Mouse (Mus musculus) hindbrain, embryonic 12.5 days (tissue): ENCODE data around the gene Fhl4. TPM values are rescaled to one million over a fixed set of nuclear protein-coding genes. Genes with fewer than 3 reads are reported as not detected.

Source experiments
- ATAC-seq: fragments of 200-750 bp; cut with Nextera tagmentation; 2 replicates; pipeline ENCODE4 v1.8.0; 2017; ENCODE audit warnings: moderate TSS enrichment; ENCODE audit not compliant: low FRiP score
- H3K27ac ChIP-seq: fragments of 300-500 bp; sonication (generic); 2 replicates; pipeline ENCODE4 v1.5.1; 2016; ENCODE audit warnings: mild to moderate bottlenecking
- H3K27me3 ChIP-seq: fragments of 300-500 bp; sonication (generic); 2 replicates; pipeline ENCODE4 v1.6.1; 2016; ENCODE audit warnings: mild to moderate bottlenecking
- H3K36me3 ChIP-seq: fragments of 300-500 bp; sonication (generic); 2 replicates; pipeline ENCODE4 v1.6.1; 2016; ENCODE audit warnings: mild to moderate bottlenecking
- H3K4me1 ChIP-seq: fragments of 300-500 bp; sonication (generic); 2 replicates; pipeline ENCODE4 v1.6.1; 2016
- H3K4me2 ChIP-seq: fragments of 300-500 bp; sonication (generic); replicated peaks from 2 replicates; pipeline ENCODE4 v1.6.1; 2016; ENCODE audit warnings: mild to moderate bottlenecking
- H3K4me3 ChIP-seq: fragments of 300-500 bp; sonication (generic); 2 replicates; pipeline ENCODE4 v1.5.1; 2016; ENCODE audit warnings: mild to moderate bottlenecking
- H3K9ac ChIP-seq: fragments of 300-500 bp; sonication (generic); 2 replicates; pipeline ENCODE4 v1.6.1; 2016; ENCODE audit warnings: mild to moderate bottlenecking, moderate library complexity
- H3K9me3 ChIP-seq: fragments of 300-500 bp; sonication (generic); replicated peaks from 2 replicates; pipeline ENCODE4 v1.6.1; 2016; ENCODE audit warnings: mild to moderate bottlenecking
- WGBS: fragments of 180-500 bp; shearing (Covaris S2); methylation state at CpG from one replicate; pipeline ENCODE4 v1.1.7; 2016; 5-methylcytosine and 5-hydroxymethylcytosine counted together
- polyA plus RNA-seq: library from polyadenylated mRNA; unstranded; fragments of >200 nt; fragmentation: Nextera tagmentation; extraction: Ambion mirVana; gene quantifications from 2 replicates; pipeline ENCODE4 v1.2.1, GENCODE M21; 2016

Gene Fhl4
- polyA plus RNA-seq, 1 experiment from 2014 or later, result 1.2 TPM

DNA sequence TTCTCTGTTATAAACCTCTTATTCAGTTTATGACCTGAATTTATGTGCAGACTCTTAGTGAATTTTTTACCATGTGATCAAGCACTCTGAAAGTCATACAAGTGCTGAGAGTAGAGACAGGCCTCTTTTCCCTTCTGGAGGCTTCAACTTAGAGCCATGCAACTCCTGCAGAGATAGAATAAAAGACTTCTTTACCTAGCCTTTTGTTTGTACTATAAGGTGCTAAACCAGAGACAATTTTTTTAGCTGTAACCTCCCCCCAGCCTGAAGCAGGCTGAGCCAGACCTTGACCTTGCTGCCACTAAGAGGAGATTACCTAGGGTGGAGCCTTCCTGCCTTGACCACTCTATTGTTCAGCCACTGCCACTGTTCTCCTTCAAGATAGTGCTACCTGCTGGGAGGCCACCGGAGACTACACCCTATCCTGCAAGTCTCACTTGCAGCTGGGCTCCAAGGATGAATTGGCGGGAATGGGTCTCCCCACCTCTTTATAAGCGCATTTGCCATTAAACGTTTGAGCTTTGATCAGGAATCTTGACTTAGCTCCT lies 30.6 kb downstream of the Fhl4 start:
- H3K9ac ChIP-seq, result no peak overlapping the region
- no peak overlapping the region for H3K4me2 ChIP-seq
- H3K4me1 ChIP-seq, result no peaks in the 10 kb centered on the region
- no peaks in the 10 kb centered on the region for H3K36me3 ChIP-seq
- H3K27ac ChIP-seq, result no peak overlapping the region
- H3K9me3 ChIP-seq, result no peaks in the 10 kb centered on the region
- H3K27me3 ChIP-seq, result no peaks in the 10 kb centered on the region
- H3K4me3 ChIP-seq, result no peak overlapping the region
- 57% methylated on average over 4 of the region's 4 CpGs for WGBS
- ATAC-seq, result no peak

DNA sequence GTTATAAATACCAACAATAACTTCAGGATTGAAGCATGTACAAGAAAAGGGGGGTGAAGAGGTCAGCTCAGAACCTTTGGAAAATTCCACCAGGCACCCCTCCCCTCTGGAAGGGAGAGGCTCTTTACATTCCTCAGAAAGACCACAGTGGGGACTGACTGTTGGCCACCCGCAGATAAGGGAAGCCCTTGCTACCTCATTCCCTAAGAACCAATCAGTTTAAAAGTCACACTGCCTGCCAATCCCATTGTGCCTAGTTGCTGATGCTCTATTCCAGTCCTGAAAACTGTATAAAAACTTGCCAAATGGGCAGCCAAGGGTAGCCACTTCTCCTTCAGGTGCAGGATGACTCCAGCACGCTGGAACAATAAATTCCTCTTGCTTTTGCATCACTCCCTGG lies 47.4 kb downstream of the Fhl4 start:
- no peaks in the 10 kb centered on the region for H3K27me3 ChIP-seq
- no peak overlapping the region for H3K9ac ChIP-seq
- no peak overlapping the region for H3K27ac ChIP-seq
- no peak overlapping the region for H3K4me3 ChIP-seq
- no peak overlapping the region for H3K4me2 ChIP-seq
- no peaks in the 10 kb centered on the region for H3K9me3 ChIP-seq
- 93% methylated on average over 2 of the region's 2 CpGs for WGBS
- H3K4me1 ChIP-seq, result no peaks in the 10 kb centered on the region
- ATAC-seq, result no peak
- H3K36me3 ChIP-seq, result no peaks in the 10 kb centered on the region

DNA sequence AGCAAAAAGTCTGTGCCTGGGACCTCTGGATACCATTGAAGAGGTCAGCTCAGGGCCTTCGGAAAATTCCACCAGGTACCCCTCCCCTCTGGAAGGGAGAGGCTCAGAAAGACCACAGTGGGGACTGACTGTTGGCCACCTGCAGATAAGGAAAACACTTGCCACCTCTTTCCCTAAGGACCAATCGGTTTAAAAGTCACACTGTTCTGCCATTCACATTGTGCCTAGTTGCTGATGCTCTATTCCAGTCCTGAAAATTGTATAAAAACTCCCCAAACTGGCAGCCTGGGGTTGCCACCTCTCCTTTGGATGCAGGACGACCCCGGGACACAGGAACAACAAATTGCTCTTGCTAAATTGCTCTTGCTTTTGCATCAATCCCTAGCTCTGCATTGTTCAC lies 49.8 kb downstream of the Fhl4 start:
- Histone ChIP-seq H3K4me1 (no peaks in the 10 kb centered on the region), H3K9me3 (0 out of 2 replicates have a peak, but pooled peaks cover 3% of the 10 kb centered on the region), H3K9ac (no peak overlapping the region), H3K27ac (no peak overlapping the region), H3K4me2 (no peak overlapping the region), H3K4me3 (no peak overlapping the region), H3K36me3 (no peaks in the 10 kb centered on the region), H3K27me3 (no peaks in the 10 kb centered on the region)
- no peak for ATAC-seq
- WGBS, result 24% methylated on average over 4 of the region's 4 CpGs

DNA sequence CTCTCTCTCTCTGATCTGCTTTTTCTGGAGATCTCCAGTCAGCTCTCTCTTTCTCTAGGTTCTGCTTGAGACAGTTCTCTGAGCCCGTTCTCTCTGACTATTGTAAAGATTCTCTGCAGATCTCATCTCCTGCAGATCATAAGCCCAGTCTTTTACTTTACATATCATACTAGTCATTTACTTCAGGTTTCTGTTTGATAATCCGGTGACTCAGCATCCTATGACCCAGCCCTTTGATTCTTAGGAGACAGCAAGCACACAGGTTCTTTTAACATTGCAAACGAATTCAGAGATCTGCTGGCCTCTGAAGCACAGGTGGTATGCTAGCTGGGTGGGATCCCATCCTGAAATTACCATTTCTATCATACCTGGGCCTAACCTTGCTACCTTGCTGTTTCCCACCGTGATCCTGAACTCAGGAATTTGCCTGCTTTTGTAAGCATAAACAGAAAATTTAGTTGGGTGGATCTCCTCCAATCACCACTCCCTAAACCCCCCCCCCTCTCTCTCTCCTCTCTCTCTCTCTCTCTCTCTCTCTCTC lies 51.6 kb downstream of the Fhl4 start:
- H3K27me3 ChIP-seq, result peaks cover 5% of the 10 kb centered on the region
- H3K27ac ChIP-seq, result no peak overlapping the region
- WGBS, result 54% methylated on average over 4 of the region's 4 CpGs
- ATAC-seq, result no peak
- H3K9ac ChIP-seq, result no peak overlapping the region
- H3K4me3 ChIP-seq, result no peak overlapping the region
- no peaks in the 10 kb centered on the region for H3K4me1 ChIP-seq
- 0 out of 2 replicates have a peak, but pooled peaks cover 3% of the 10 kb centered on the region for H3K9me3 ChIP-seq
- H3K36me3 ChIP-seq, result no peaks in the 10 kb centered on the region
- H3K4me2 ChIP-seq, result no peak overlapping the region

DNA sequence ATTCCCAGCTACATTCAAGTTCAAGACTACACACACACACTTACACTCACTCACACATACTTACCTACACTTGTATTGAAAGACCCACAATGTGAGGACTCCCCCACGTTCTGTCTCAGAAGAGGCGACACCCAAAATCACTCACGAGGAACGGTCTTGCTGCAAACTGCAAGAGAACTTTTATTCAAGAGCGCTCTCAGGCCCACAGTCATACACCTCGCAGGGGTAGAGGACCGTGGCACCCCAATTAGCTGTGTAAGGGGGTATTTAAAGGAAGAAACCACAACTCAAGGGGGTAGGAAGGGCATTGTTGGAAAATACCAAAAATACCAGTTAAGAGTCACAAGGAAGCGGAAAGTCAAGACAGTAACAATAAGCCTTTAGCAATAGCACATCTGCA lies 54.3 kb downstream of the Fhl4 start:
- Histone ChIP-seq H3K9ac (no peak overlapping the region), H3K9me3 (0 out of 2 replicates have a peak, but pooled peaks cover 3% of the 10 kb centered on the region), H3K4me2 (no peak overlapping the region), H3K36me3 (no peaks in the 10 kb centered on the region), H3K27me3 (peaks cover 12% of the 10 kb centered on the region), H3K4me3 (no peak overlapping the region), H3K27ac (no peak overlapping the region), H3K4me1 (peaks cover 10% of the 10 kb centered on the region)
- ATAC-seq, result no peak
- WGBS, result 95% methylated on average over 8 of the region's 8 CpGs

DNA sequence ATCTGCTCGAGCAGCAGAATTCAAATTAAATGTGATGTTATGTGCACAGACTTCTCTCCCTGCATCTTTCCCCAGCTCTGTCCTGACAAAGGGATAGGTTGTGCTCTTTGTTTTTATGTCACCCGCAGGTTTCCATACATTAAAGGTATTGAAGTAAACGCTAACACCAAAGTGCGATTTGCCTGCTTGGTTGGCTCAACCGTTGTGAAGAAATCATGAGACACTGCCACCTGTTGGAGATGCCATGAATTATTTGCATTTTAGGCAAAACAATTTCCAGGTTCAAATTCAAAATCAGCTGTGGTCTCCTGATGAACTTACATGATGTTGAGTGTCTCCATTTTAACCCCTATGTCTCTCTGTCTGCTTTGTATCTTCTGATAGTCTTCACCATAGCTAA lies 55.7 kb downstream of the Fhl4 start:
- no peak overlapping the region for H3K4me2 ChIP-seq
- H3K27me3 ChIP-seq, result peaks cover 23% of the 10 kb centered on the region
- H3K4me3 ChIP-seq, result no peak overlapping the region
- 0 out of 2 replicates have a peak, but pooled peaks cover 3% of the 10 kb centered on the region for H3K9me3 ChIP-seq
- no peaks in the 10 kb centered on the region for H3K36me3 ChIP-seq
- ATAC-seq, result no peak
- no peak overlapping the region for H3K9ac ChIP-seq
- 28% methylated on average over 5 of the region's 5 CpGs for WGBS
- H3K27ac ChIP-seq, result no peak overlapping the region
- H3K4me1 ChIP-seq, result peaks cover 10% of the 10 kb centered on the region

Other genes starting within 250 kb of the Fhl4 start
- 42.4 and 44.9 TPM in 2 replicates for gene Ric8b, start 184.9 kb downstream of the Fhl4 start, polyA plus RNA-seq
- 75.0 and 87.3 TPM in 2 replicates for gene Tmem263, start 132 bp upstream of the Fhl4 start, polyA plus RNA-seq
- gene Mterf2, start 25.5 kb upstream of the Fhl4 start, polyA plus RNA-seq, result 30.8 and 34.6 TPM in 2 replicates
- 37.5 and 37.8 TPM in 2 replicates for gene Cry1, start 82.6 kb upstream of the Fhl4 start, polyA plus RNA-seq